Mouse (Mus musculus) midbrain, embryonic 14.5 days (tissue): ENCODE measurements at regions not wholly inside any gene's neighbourhood (a gene's known extent, or its start where the extent isn't known, plus 50 kb on each side); places are given as distances from the start of the nearest gene placed in this dataset.

Source experiments
- ATAC-seq: fragments of 200-750 bp; cut with Nextera tagmentation; 2 replicates; pipeline ENCODE4 v1.8.0; 2017; ENCODE audit warnings: moderate number of reproducible peaks, moderate library complexity; ENCODE audit not compliant: low FRiP score, low TSS enrichment
- DNase-seq: peaks from one replicate; pipeline ENCODE4 v3.0.0-alpha.2; 2015
- H3K27ac ChIP-seq: fragments of 300-500 bp; sonication (generic); replicated peaks from 2 replicates; pipeline ENCODE4 v1.5.1; 2014; ENCODE audit warnings: mild to moderate bottlenecking, low read depth, low read length, moderate library complexity
- H3K27me3 ChIP-seq: fragments of 300-500 bp; sonication (generic); 2 replicates; pipeline ENCODE4 v1.6.1; 2014; ENCODE audit warnings: low read length, control low read depth, mixed read lengths; ENCODE audit not compliant: control insufficient read depth, insufficient read depth
- H3K36me3 ChIP-seq: fragments of 300-500 bp; sonication (generic); 2 replicates; pipeline ENCODE4 v1.6.1; 2014; ENCODE audit warnings: low read length, control low read depth; ENCODE audit not compliant: control insufficient read depth, insufficient read depth
- H3K4me1 ChIP-seq: fragments of 300-500 bp; sonication (generic); 2 replicates; pipeline ENCODE4 v1.6.1; 2014; ENCODE audit warnings: mild to moderate bottlenecking, antibody characterized with exemption, low read length, control low read depth; ENCODE audit not compliant: control insufficient read depth, insufficient read depth
- H3K4me2 ChIP-seq: fragments of 300-500 bp; sonication (generic); 2 replicates; pipeline ENCODE4 v1.6.1; 2014; ENCODE audit warnings: mild to moderate bottlenecking, low read length, moderate library complexity
- H3K4me3 ChIP-seq: fragments of 300-500 bp; sonication (generic); replicated peaks from 2 replicates; pipeline ENCODE4 v1.5.1; 2014; ENCODE audit warnings: low read depth, low read length
- H3K9ac ChIP-seq: fragments of 300-500 bp; sonication (generic); replicated peaks from 2 replicates; pipeline ENCODE4 v1.6.1; 2014; ENCODE audit warnings: mild to moderate bottlenecking, low read length, moderate library complexity
- H3K9me3 ChIP-seq: fragments of 300-500 bp; sonication (generic); 2 replicates; pipeline ENCODE4 v1.6.1; 2016; ENCODE audit warnings: low read length, control low read depth, mixed read lengths; ENCODE audit not compliant: control insufficient read depth
- WGBS: fragments of 180-500 bp; shearing (Covaris S2); extraction: QIAGEN DNeasy Blood & Tissue Kit; methylation state at CpG from one replicate; pipeline ENCODE4 v1.1.7; 2014; 5-methylcytosine and 5-hydroxymethylcytosine counted together

DNA sequence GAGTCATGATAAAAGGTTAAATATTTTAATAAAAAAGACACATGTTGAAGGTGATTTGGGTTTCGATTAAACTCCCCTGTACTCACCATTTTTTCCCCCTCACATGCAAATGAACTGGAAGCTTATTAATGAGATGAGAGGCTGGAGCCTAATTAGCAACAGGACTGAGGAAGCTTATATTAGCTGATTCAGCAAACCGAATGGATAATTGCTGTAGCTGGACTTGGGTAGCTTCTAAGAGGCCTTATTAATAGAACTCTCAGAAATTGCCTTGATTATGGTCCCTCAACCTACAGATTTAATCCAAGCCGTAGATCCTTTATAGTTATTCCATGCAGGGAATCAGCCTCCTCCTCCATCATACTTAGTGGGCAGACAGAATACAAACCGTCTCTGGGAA is 369.7 kb downstream of the Lmx1a start:
- Histone ChIP-seq H3K9ac (no peak overlapping the region), H3K4me3 (no peak overlapping the region), H3K4me1 (no peaks in the 10 kb centered on the region), H3K4me2 (no peak overlapping the region), H3K36me3 (no peaks in the 10 kb centered on the region), H3K9me3 (no peaks in the 10 kb centered on the region), H3K27me3 (no peaks in the 10 kb centered on the region), H3K27ac (no peak overlapping the region)
- WGBS, result 70% methylated on average over 4 of the region's 4 CpGs
- ATAC-seq (no peak), DNase-seq (no peak)

DNA sequence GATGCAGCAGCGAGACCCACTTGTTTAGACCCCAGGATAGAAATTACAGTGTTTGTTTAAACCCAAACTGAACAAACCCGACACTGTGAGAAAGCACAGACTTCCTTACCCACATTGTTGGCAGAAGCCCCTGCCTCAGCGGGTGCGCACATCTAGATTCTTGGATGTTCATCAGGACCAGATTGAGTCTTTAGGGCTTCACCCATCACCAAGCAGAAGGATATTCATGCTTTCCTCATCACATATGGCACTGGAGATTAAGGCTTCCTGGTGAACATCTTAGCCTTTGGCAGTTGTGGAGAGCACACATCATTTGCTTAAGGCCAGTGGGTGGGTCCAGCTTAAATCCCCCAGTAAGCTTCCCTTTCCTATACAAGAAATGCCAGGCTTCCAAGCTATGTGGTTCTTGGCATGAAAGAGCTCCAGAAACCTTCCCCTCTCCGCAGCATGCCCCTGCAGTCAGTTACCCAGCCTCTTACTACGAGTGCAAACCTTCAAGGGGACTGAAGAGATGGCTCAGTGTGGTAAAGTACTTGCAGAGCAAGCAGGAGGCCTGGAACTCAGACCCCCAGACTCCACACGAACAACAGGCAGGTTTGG is 367.9 kb downstream of the Pbx1 start:
- no peaks in the 10 kb centered on the region for H3K27me3 ChIP-seq
- H3K9me3 ChIP-seq, result no peaks in the 10 kb centered on the region
- H3K4me3 ChIP-seq, result no peak overlapping the region
- H3K4me1 ChIP-seq, result peaks cover 3% of the 10 kb centered on the region; the same call in 1 of the 2 replicates
- no peaks in the 10 kb centered on the region for H3K36me3 ChIP-seq
- H3K27ac ChIP-seq, result no peak overlapping the region
- ATAC-seq, result no peak
- WGBS, result 83% methylated on average over 7 of the region's 7 CpGs
- DNase-seq, result no peak
- no peak overlapping the region for H3K9ac ChIP-seq
- H3K4me2 ChIP-seq, result no peak overlapping the region

DNA sequence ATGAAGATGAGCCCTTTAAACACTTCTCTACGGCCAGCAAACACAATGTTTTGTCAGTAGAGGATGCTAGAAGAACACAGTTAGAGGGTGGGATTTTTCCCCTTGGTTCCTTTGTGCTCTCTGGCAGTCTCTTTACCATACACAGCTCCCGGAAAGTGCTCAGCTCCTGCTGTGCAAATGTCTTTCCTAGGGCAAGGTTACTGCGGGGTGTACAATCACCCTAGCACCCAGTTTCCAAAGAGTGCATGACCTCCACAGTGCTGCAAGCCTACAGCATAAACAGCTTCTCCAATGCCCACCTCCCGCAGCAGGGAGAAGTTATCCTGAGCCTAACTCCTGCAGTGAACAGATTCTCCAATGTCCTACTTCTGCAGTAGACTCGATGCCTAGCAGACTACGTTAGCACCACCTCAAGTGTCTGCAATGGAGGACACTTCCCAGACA is 366.4 kb downstream of the Pbx1 start:
- Histone ChIP-seq H3K4me1 (peaks cover 3% of the 10 kb centered on the region; the same call in 1 of the 2 replicates), H3K9ac (no peak overlapping the region), H3K4me2 (no peak overlapping the region), H3K27me3 (no peaks in the 10 kb centered on the region), H3K36me3 (no peaks in the 10 kb centered on the region), H3K9me3 (no peaks in the 10 kb centered on the region), H3K4me3 (no peak overlapping the region), H3K27ac (no peak overlapping the region)
- WGBS, result 38% methylated on average over 6 of the region's 6 CpGs
- peak; percentile 56 for DNase-seq
- ATAC-seq, result no peak

DNA sequence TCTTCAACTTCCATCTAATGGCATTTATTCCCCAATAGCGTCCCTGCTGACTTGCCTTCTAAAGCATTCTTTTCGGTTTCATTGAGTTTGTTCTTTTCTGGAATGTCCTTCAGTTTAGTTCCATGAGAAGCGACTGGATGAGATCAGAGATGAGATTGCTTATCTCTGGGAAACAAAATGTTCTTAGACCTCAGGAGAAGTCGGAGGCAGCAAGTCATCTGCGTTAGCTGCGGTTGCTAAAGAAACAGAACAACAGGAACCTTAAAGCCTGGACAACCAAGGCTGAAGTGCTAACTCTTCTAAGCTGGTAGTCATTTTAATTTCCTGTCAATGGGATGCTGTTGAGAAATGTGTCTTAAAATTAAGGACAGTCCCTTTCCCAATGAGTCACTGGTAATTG is 365.3 kb downstream of the Pbx1 start:
- no peak overlapping the region for H3K9ac ChIP-seq
- no peak for DNase-seq
- H3K4me2 ChIP-seq, result no peak overlapping the region
- WGBS, result 67% methylated on average over 6 of the region's 6 CpGs
- no peak for ATAC-seq
- H3K36me3 ChIP-seq, result no peaks in the 10 kb centered on the region
- H3K27ac ChIP-seq, result no peak overlapping the region
- H3K9me3 ChIP-seq, result no peaks in the 10 kb centered on the region
- H3K4me1 ChIP-seq, result peaks cover 3% of the 10 kb centered on the region; the same call in 1 of the 2 replicates
- no peak overlapping the region for H3K4me3 ChIP-seq
- no peaks in the 10 kb centered on the region for H3K27me3 ChIP-seq

DNA sequence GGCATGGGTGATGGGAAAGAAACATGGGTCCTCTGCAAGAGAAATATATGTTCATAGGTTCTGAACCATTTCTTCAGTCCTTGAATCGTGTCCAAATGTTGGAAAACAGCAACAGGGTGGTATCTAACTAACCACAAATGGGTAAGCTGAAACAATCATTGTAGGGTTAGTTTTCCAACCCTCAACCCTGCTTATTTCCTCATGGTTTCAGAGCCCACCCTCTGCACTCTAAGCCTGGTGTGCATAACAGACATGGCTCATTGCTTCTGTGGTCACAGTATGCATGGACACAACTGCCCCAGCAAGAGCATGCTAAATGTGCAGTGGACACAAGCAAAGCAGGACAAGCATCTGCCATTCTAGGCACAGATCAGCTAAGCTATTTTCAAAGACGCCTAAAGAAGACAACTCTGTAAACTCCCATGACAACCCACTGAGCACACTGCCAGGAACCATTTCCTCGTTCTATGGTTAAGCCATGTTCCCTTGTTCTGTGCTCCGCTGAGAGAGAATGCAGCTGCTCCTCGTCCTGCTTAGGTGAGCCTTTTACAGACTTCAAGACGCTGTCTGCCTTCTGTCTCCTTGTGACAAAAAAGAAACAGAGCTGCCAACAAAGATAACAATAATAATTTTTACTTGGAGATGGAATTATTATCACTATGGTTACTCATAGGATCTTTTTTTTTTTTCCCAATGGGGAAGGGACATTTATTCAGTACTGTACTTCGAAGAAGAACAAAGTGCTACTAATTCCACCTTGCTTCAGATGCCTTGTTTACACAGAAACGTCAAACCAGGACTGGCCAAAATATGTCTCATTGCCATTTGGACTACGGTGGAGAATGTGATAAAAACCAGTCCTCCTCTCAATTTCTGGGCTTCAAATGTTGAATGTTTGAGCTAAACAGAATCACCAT is 363.8 kb downstream of the Pbx1 start:
- H3K4me1 ChIP-seq, result peaks cover 3% of the 10 kb centered on the region; the same call in 1 of the 2 replicates
- H3K4me2 ChIP-seq, result no peak overlapping the region
- H3K27ac ChIP-seq, result no peak overlapping the region
- no peak overlapping the region for H3K4me3 ChIP-seq
- ATAC-seq (no peak), DNase-seq (no peak)
- no peaks in the 10 kb centered on the region for H3K27me3 ChIP-seq
- WGBS, result 62% methylated on average over 9 of the region's 9 CpGs
- no peaks in the 10 kb centered on the region for H3K9me3 ChIP-seq
- no peak overlapping the region for H3K9ac ChIP-seq
- H3K36me3 ChIP-seq, result no peaks in the 10 kb centered on the region

DNA sequence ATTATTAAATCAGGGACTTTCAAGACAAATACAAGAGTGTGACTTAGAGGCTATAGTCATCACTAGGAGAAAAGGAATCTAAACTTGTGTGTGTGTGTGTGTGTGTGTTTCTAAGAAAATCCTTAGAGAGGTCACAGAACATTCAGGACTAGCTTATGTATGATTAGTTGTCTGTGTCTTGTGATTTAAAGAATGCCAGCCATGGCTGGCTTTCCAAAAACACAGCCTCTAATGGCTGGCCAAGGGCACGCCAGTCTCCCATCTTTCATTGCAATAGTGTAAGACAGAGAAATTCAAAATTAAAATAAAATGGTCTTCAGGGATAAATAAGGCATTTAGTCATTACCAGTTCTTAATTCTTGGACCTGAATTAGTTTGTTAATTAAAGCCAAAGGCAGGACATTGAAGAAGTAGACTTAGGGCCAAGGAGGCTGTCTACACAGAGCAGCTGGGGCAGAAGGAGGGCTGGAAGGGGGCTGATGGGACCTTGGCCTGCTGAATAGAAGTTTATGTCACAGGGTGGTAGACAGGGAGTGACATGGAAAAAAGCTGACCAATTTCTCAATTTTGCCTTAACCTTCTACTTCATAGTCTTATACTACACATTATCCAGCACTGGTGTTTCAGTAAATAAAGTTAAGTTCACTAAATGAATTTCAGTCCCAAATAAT is 363.0 kb downstream of the Pbx1 start:
- Histone ChIP-seq H3K4me2 (no peak overlapping the region), H3K4me3 (no peak overlapping the region), H3K27me3 (no peaks in the 10 kb centered on the region), H3K9ac (no peak overlapping the region), H3K36me3 (no peaks in the 10 kb centered on the region), H3K4me1 (peaks cover 3% of the 10 kb centered on the region; the same call in 1 of the 2 replicates), H3K9me3 (no peaks in the 10 kb centered on the region), H3K27ac (no peak overlapping the region)
- DNase-seq, result no peak
- ATAC-seq, result no peak
- 88% methylated on average over 1 of the region's 1 CpGs for WGBS
